Mouse (Mus musculus) liver, postnatal 0 days (tissue): ENCODE results near the gene C1qc.

Source experiments
- CTCF ChIP-seq: sonication (generic); IDR thresholded peaks from 2 replicates; pipeline ENCODE4 v1.5.1; 2016; ENCODE audit warnings: antibody characterized with exemption, low read depth
- EP300 ChIP-seq: IDR thresholded peaks from 2 replicates; pipeline ENCODE4 v1.6.1; 2016; ENCODE audit warnings: antibody characterized with exemption, low read depth, mild to moderate bottlenecking

- TF ChIP-seq CTCF (peak; percentile 55), EP300 (no peak)
Measured at GRCm38 (mm10) chr4:136860022-136860421, 32.8 kb downstream of the C1qc start.
